Mouse (Mus musculus): ENCODE data around the gene Atp6v1g2.

The Atp6v1g2 gene

GRCm38 (mm10) chr17:35239700-35240099 lies 6.2 kb downstream of the Atp6v1g2 start:
- DNase-seq: no peak

GRCm38 (mm10) chr17:35240384-35241304 lies 7.2 kb downstream of the Atp6v1g2 start:
- no peak for DNase-seq

DNA sequence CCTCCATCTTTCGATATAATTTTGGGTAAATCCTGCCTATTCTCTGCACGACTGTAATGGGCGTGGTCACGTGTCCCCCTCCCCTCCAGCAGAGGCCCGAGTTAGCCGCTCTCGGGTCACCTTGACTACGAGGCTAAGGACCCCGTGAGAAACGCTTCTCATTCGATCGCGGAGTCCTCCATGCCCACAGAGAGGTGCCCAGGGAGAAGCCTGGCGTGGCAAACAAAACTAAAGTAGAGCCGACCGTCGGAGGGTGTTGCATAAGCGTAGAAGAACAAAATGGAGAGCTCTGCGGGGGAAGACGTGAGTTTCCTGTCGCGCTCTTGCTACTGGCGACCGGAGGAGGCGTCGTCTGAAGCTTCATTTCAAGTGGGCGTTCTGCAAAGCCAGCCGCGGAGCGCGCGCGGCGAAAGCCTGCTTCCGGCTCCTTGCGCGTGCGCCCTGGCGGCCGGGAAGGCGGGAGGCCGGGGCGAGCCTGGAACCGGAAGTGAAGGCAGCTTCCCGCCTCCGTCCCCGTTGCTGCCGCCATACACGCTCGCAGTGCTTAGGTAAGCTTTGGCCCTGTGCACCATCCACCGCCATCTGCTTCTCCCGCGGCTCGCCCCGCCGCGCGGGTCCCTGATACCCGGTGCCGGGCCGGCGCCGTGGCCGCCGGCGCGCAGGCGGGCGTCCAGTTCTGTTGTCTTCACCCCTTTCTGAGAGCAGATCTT lies 8.0 kb downstream of the Atp6v1g2 start, which contains the start of gene Ddx39b:
Gene Ddx39b (plus strand): TSS at position 442 of the 710 bp plus-strand sequence.
- peak; percentile 90 to 94 for DNase-seq

DNA sequence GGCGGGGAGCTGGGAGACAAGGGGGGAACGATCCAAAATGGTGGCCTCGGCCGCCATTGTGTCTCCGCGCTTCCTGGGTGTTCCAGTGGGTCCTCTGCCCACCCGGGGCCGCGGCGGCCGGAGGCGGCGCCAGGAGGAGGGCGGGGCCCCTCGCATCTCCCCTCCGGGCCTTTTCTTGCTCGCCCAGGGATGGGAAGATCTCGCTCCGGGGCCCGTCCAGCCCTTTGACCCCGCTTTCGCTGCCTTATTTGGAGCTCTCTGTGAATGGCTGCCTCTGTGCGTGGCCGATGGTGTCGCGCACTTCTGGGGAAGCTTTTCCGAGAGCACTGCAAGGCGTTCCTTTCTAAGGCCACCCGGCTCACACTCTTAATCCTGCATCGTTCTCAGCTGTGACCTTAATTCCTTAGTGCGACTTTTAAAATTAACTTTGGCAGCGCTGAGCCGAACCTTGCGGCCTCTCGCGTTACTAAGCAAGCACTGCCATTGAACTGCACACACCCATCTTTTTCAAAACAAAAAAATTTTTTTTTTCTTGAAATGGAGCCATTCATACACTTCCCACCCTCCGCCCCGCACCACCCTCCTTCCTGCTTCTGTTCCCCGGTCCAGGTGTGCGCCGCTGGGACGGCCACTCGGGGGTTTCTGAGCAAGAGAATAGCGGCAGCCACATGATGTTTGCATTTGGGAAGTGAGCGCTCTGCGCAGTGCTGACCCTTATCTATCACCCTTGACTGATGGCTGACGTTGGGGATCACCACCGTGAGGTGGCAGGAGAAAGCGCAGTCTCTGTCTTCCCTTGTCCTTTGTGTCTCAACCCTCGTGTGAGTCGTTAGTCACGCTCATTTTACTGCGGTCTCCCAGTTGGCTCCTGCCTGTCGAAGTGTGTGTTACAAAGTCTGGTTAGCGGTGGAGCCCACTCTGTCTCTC lies 8.8 kb downstream of the Atp6v1g2 start:
- DNase-seq: peak; percentile 49 to 50

- DNase-seq: no peak
Observed at GRCm38 (mm10) chr17:35243086-35243485, 9.6 kb downstream of the Atp6v1g2 start.

DNA sequence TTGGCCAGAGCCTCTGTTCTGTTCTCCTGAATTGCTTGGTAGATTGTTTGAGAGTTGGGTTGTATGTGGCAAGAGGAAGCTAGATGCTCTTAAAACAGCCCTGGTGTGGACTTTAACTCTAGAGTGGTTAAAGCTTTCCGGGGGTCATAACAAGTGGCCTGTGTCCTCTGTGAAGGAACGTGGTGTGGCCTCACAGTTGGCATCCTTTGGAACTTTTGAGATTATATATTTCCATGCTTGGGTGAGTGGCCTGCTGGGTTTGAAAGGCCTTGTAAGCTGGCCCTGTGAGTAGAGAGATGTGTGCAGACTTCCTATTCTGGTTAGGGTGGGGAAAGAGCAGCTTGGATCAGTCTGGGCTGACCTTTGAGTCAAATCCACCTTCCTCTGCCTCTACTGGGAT lies 11.5 kb downstream of the Atp6v1g2 start:
- DNase-seq: no peak

DNA sequence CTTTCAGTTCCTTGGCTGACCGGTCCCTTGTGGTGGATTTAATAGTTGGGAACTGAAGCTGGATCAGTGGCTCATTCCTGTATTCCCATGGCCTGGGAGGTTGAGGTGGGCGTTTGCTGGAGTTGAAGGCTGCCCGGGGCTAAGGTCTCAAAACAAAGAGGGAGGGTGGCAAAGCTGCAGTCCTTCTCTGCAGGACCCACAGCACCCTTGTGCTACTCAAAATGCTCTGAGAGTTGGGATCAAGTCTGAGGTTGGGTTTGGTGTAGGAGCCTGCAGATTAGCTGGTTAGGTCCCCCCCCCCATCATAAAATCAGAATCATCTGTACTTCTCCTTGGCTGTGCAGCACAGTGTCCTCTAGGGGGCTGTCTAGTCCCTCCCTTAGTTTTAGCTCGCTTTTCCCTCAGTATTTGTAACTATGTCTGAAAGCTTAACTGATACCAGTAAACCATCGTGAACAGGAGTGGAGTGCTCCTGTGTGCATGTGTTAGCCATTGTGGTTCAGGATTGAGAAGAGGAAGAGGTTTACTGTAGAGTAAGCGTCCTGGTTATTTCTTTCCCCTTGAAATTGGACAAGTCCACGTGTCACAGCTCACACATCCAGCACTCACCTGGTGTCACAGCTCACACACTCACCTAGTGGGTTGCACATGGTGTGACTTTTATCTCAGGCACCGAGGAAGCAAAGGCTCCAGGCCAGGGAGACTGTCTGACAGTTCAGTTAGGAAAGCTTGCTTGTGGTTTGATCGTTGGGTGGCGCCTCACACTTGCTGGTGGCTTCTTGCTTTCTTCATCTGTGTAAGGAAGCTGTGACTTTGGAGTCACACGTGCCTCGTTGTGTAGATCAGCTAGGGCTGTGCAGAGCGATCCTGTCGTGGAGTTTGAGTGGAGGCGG lies 12.5 kb downstream of the Atp6v1g2 start:
- DNase-seq: no peak

- no peak for DNase-seq
Observed at GRCm38 (mm10) chr17:35247144-35247543, 13.7 kb downstream of the Atp6v1g2 start.

DNA sequence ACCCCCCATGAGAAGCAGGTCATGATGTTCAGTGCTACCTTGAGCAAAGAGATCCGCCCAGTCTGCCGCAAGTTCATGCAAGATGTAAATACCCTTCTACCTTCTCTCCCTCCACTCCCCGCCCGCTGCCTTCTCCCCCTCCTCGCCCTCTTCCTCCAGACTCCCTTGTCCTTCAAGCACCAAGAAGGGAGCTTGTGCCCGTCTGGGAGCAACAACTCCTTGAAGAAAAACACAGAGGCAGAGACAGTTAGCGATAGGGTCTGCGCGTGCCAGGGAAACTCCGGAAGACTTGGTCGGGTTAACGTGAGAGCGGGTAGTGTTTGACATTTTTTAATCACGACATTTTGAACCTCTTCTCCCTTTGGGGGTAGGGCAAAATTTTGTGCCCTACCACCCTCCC lies 15.5 kb downstream of the Atp6v1g2 start:
- DNase-seq: no peak

DNA sequence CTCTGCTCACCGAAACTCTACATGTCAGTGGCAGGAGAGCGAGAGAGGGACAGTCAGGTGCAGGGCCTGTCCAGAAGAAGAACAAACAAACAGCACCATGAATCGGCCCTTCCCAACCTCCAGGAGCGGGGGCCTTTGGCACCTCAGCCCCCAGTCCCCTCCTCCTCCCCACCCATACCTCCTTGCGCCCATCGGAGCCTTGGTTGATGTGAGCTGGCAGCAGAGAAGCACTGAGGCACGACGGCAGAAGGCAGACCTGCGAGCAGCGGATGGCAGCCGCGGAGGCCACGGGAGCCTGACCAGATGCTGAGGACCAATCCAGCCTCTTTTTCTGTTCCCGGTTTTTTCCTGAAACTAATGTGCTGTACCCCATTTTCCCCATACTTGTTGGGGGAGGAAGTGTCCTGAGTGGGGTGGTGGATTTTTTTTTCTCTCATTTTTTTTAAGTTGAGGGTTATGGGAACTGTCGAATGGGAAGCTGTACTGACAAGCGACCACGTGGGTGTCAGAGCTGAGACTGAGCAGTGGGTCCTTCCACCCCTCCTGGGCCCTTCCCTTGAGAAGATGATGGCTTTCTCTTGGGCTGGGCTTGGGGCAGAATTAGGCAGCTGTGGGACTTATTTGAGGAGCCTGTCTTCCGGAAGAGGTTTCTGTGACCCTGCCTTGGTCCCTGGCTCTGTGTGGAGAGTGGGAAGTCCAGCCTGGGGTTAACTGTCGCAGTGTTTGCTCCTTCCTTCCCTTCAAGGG lies 16.2 kb downstream of the Atp6v1g2 start:
- no peak for DNase-seq

DNA sequence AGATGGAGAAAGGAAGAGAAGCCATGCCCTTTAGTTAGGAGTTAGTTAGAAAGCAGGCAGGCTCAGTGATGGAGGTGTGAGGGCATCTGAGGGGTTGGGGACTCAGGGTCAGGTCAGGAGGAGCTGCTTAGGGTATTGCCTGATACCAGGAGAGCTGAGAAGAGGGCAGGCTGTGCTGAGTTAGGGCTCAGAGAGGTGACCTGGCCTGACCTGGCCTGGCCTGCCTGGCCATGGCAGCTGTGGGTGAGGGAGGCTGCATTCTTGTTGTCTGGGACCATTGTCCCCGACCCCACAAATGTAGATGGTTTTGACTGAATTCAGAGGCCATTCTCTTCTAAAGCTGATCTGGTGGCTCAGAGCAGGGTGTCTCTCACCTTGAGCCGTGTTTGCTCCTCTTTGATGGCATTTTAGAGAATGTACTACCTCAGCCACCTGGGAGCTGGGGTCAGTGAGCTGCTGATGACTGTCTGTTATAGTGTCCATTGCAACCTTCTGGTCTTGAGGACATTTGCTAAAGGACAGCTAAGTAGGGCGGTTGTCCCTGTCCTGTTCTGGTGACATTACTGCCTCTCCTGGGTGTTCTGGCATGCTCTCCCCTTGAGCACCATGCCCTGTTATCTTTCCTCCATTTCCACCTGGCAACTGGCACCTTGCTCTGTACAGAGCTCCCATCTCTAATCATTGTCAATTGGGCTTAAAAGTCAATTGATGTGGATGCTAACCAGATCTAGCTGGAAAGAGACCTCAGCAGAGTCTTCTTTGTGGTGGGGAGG lies 17.1 kb downstream of the Atp6v1g2 start:
- DNase-seq: no peak

DNA sequence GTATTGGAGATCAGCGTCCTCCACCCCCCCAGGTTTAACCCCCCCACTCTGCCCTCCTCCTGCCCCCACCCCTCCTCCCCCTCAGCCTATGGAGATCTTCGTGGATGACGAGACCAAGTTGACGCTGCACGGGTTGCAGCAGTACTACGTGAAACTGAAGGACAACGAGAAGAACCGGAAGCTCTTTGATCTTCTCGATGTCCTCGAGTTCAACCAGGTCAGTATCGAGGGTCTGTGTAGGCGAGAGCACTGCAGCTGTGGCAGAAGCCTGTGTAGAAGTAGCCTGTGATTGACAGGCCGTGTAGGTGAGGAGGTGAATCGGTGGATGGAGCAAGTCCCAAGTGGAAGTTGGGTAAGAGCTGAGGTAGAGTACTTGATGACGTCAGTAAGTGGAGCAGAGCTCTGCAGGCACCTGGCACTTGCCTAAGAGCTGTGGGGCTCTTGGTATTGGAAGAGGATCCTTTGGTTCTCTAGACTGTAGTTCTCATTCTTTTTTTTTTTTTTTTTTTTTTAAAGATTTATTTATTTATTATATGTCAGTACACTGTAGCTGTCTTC lies 17.8 kb downstream of the Atp6v1g2 start:
- no peak for DNase-seq

DNA sequence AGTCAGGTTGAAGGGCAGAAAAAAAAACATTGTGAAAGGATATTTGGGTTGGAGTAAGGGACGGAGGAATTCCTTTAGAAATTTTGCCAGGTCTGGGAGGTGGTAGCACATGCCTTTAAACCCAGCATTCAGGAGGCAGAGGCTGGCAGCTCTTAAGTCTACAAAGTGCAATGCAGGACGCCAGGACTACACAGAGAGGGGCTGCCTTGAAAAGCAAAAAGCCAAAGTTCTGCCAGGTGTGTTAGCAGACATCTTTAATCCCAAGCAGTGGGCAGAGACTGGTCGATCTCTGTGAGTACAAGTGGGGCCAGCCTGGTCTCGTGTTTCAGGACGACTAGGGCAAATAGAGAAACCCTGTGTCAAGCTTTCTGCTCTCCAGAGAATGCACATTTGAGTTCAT lies 18.5 kb downstream of the Atp6v1g2 start:
- no peak for DNase-seq

DNA sequence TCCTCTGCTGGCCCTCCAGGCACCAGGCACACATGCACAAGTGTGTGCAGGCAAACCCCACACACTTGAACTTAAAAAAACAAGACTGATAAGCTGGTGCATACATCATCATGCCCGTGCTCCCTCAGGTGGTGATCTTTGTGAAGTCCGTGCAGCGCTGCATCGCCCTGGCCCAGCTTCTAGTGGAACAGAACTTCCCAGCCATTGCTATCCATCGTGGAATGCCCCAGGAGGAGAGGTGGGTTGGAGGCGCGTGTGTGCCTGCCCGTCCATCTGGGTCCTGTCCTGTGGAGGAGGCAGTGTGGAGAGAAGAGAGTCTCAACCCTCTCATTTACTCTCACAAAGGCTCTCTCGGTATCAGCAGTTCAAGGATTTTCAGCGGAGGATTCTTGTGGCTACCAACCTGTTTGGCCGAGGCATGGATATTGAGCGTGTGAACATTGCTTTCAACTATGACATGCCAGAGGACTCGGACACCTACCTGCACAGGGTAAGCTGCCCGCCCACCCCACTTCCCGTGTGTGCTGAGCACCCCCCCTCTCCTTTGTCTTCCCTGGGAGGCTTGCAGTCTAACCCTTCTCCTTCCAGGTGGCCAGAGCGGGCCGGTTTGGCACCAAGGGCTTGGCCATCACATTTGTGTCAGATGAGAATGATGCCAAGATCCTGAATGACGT lies 19.3 kb downstream of the Atp6v1g2 start:
- no peak for DNase-seq

DNA sequence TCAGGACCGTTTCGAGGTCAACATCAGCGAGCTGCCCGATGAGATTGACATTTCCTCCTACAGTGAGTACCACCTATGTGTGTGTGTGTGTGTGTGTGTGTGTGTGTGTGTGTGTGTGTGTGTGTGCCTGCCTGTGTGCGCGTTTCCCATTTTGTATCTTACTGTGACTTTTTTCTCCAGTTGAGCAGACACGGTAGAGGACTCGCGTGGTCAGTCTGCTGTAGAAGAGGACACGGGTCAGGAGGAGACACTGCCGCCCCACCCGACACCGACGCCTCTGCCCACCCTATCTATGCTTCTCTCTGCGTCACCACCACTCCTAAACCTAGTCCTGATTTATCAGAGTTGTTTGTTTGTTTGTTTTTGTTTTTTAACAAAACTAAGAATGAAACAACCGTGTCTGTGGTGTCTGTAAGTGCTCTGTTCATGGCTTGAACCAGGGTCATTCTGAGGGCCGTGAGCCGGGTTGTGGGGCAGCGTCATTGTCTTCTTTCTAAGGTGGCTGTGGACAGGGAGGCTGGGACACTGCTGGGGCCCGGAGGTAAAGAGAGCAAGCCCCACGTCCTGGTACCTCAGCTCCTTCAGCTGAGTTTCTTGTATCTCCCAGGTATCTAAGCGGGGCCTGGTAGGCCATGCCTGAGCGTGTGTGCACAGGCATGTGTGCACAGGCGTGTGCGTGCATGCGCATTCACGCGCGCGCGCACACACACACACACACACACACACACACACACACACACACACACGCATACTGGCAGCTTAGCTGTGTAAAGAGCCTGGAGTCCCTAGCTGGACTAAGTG lies 20.0 kb downstream of the Atp6v1g2 start:
- no peak for DNase-seq

- peak; percentile 59 to 79 for DNase-seq
Observed at GRCm38 (mm10) chr17:35254241-35255098, 21.0 kb downstream of the Atp6v1g2 start.

DNA sequence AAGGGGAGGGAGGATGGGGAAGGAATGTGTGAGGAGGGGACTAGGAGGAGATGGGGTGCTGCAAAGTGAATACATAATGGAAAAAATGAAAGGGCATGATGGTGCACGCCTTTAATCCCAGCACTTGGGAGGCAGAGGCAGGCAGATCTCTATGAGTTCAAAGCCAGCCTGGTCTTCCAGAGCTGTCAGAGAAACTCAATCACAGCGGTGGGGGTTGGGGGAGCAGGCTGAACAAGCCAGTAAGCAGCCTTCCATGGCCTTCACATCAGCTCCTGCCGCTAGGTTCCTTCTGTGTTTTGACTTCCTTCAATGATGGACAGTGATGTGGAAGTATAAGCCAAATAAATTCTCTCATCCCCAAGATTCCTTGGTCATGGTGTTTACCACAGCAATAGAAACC lies 21.8 kb downstream of the Atp6v1g2 start:
- DNase-seq: no peak

All from spleen, adult 18-20 months (tissue).